In the genomic region with DNA sequence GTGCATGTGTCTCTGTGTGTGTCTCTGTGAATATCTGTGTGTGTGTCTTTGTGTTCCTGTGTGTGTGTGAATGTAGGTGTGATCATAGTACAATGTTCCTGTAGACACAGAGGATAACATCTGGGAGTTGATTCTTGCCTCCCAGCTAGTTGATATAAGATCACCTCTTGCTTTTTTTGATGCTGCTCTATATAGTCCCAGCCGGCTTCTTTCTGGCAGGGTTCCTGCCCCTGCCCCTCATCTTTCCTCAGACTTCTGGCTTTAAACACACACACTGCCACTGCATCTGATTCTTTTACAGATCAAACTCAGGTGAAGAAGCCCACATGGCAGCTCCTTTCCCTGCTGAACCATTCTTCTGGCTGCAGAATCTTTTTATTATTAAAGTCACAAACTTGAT, we compare ENCODE assay signal across 12 mouse cellular contexts.
"Had no signal": no experiment of that assay in that cellular context is flagged by ENCODE, and none has a peak within 500 bp of the region (broad histone marks: within the 10 kb centered on the region; RNA-seq: fewer than 3 reads in every experiment).

No protein-coding gene starts in this region.

- DNase-seq: kidney, postnatal 25 days; lung, embryonic 14.5 days; lung, postnatal 10 days; lung, postnatal 4 days; right cerebral cortex, postnatal 14 days; thymus, postnatal 36 days had no signal

- H3K4me2 ChIP-seq: liver, embryonic 12.5 days; lung, embryonic 14.5 days; midbrain, embryonic 11.5 days; midbrain, embryonic 15.5 days; neural tube, embryonic 12.5 days had no signal

- H3K36me3 ChIP-seq: limb, embryonic 10.5 days; liver, embryonic 12.5 days; midbrain, embryonic 15.5 days; neural tube, embryonic 12.5 days had no signal

- H3K27me3 ChIP-seq: liver, embryonic 12.5 days; megakaryocyte, embryonic 14.5 days; neural tube, embryonic 12.5 days had no signal

- H3K9ac ChIP-seq: liver, embryonic 12.5 days; lung, embryonic 14.5 days; midbrain, embryonic 15.5 days; neural tube, embryonic 12.5 days had no signal

- H3K27ac ChIP-seq: limb, embryonic 10.5 days; liver, embryonic 12.5 days; midbrain, embryonic 15.5 days; neural tube, embryonic 12.5 days had no signal

- H3K9me3 ChIP-seq: limb, embryonic 10.5 days; liver, embryonic 12.5 days; midbrain, embryonic 15.5 days; neural tube, embryonic 12.5 days had no signal

- H3K4me1 ChIP-seq: limb, embryonic 10.5 days; liver, embryonic 12.5 days; megakaryocyte, embryonic 14.5 days; neural tube, embryonic 12.5 days had no signal

- ATAC-seq: liver, embryonic 12.5 days; midbrain, embryonic 15.5 days had no signal

- H3K4me3 ChIP-seq: limb, embryonic 10.5 days; liver, embryonic 12.5 days; megakaryocyte, embryonic 14.5 days; midbrain, embryonic 15.5 days; neural tube, embryonic 12.5 days had no signal
